Mouse (Mus musculus) granulocyte monocyte progenitor cell, adult 5-6 weeks (primary cell): ENCODE data around the gene Gpnmb. TPM values are rescaled to one million over a fixed set of nuclear protein-coding genes. Genes with fewer than 3 reads are reported as not detected.

Experiments used
- ATAC-seq: replicated peaks from 2 replicates; pipeline ENCODE4 v1.8.0; 2016; ENCODE audit warnings: mild to moderate bottlenecking, moderate TSS enrichment, inconsistent platforms; ENCODE audit not compliant: poor library complexity, severe bottlenecking
- total RNA-seq, 2 experiments: library from RNA; stranded (forward) in 1 of 2; stranded (reverse) in 1 of 2; fragments of 200-712, 200-1000 nt in 1 of 2; fragments of >200 nt in 1 of 2; fragmentation: Nextera tagmentation in 1 of 2; gene quantifications; 2 replicates each; pipeline ENCODE4 v1.2.3; 2014 to 2017

The Gpnmb gene
- 2.5 TPM in 1 of 2 replicates, not detected in the other for total RNA-seq (2014; fragmentation: Nextera tagmentation)
- total RNA-seq (2017), result 0.26 TPM in 1 of 2 replicates, not detected in the other

DNA sequence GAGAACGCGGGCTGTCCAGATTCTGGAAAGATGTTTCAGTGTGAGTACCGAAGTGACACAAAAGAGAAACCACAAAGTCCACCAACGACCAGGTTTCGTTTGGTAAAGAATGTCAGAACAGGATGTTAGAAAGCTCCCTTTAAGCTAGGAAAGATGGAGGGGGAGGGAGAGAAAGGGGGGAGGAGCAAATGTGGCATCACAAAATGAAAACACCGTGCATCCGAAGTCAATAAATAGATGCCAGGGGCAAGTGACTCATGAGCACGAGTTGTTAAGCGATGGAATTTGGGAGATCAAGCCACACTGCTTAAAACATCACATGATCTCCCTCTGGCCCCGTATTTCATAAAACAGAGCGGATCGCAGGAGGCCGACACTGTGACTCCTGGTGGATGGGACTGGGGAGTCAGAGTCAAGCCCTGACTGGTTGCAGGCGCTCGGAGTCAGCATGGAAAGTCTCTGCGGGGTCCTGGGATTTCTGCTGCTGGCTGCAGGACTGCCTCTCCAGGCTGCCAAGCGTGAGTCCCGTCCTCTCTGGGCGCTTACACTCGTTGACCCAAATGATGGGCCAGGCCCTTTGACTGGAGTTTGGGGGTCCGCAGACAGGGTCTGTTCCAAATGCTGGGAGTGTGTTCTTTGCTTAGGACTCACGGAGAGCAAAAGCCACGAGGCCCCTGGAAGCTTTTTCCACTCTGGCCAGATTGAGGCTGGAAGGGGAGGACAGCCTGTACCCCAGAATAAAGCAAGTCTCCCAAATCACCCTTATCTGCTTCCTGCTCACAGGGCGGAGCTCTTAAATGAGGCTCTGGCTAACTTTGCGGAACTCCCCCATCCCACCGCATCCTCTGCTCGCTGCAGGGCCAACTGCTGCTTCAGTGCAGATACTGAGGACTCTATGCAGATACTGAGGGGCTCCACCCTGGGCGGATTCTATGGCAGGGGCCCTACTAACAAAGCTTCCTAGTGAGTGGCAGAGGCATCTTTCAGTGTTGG is at the start of gene Gpnmb:
TSS of gene Gpnmb (plus strand) at position 272 of the 993 bp plus-strand sequence.
- ATAC-seq, result peak; percentile 59

DNA sequence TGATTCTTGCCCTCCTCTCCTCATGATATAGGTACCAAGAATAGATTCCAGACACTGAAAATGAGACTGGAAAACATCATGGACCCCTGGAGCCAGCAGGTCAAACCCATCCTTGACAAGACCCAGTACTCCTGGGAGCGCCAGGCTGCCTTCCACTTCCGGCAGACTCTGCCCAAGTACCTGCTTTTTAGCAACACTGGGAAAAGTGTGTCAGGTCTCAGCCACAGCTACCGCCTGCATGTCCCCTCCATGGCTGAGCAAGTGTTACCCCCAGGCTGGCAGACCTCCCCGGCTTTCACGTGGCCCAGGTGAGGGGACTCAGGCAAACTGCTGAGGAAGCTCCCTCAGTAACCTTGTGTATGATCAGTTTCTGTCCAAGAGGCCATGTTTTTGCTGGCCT is 46.4 kb upstream of the Gpnmb start:
- no peak for ATAC-seq

DNA sequence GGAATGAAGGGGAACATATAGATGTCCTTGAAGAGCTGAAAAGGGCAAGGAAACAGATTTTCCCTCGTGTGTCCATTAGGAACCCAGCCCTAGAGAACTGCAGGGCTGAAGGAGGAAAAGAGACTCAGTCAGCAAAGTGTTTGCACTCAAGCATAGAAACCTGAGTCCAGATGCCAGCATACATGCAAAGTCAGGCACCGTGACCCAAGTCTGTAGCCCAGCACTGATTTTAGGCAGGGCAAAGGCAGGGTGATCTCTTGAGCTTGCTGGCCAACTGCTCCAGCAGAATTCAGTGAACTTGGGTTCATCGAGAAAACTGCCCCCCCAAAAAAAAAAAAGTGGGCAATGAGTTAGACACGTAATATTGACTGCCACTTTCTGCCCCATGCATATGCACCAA is 44.4 kb upstream of the Gpnmb start:
- no peak for ATAC-seq

DNA sequence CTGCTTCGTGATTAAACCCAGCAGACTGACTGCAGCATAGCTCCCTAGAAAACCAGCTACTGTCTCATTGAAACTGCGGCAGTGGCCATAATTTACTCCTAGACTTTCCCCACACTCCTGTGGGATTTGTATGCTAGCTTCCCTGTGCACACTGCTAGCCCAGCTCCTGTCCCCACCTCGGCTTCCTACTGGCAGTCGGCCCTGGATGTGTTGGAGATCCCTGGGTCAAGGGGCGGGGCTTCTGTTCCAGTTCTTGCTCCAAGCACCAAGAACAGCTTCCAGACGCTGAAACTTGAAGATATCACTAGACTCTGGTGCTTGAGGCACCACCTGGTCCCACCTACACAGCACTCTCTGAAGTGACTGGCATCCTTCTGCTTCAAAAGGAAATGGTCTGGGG is 38.2 kb upstream of the Gpnmb start:
- no peak for ATAC-seq

DNA sequence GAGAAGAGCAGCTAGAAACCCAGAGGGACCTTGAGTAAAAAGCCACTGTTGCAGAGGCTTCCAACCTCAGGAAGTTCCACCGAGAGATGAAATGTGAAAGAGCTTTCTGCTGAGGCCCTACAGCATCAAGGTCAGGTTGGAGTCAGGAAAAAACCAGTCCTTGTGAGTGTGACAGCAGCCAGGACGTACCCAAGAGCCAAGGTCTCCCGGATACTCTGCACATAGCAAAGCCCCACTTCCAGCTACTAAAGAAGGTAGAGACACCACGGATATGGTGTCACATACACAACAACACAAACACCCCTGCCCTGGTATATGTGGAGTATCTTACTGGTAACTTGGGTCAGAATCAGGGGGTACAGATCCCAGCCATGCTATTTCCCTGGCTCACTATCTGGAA is 37.5 kb upstream of the Gpnmb start:
- ATAC-seq, result no peak

DNA sequence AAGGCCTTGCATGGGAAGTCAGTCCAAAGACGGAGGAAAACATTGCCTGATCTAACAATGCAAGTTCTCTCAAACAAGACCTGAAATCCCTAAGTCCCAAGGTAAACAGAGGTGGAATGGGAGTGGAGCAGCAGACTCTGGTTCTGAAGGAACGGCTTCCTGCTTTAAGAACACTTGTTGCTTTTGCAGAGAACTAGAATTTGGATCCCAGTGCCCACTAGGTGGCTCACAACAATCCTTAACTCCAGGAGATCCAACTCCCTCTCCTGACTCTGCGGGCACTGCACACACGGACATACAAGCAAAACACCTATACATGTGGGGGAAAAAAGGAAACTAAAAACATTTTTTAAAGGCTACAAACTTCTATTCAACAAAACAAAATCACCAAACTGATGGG is 33.0 kb upstream of the Gpnmb start:
- ATAC-seq, result no peak

DNA sequence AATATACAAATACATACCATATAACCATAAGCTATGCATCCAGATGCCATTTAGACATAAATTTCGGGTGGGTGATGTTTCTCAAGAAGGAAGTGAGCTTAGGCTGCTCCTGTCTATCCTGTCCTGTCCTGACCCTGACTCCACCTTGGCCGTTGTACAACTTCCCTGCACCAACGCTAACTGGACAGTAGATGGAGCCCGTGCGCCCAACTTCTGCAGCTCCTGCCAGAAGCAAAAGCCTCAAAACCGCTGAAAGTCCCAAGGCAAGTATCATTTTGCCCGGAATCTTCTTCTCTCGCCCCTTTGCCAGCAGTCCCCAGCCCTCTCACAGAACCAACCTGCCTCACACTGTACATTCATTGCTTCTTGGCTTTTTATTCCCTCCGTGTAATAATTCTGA is 28.4 kb upstream of the Gpnmb start:
- peak; percentile 97 for ATAC-seq

DNA sequence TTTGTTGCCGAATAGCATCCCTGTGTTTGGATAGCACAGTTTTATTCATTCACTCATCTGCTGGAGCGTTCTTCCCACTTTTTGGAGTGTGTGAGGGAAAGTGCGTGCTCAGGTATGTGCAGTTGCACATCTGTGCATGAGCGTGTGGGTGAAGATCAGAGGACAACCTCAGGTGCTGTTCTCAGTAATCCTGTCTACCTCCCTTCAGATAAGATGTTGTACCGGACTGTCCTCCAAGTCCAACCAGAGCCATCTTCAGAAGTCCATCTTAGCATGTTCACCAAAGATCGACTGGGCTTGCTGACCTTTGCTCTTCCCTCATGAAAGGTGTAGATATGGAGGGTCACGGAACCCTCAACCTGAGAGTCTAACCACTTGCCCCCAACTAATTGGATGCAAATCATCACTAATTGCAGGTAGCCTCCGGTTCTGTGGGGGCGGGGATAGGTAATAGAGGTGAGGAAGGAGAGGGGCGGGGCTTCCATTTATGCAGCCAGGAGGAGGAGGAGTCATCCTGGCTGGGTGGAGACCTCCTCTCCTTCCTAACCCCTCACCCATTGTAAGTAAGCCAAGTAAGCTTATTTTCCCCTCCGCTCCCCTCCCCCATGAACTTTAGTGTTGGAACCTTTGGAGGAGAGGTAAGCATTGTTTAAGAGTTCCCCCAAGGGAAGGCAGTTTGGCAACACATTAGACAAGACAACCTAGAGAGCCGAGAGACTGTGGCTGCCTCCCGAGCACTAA is 27.8 kb upstream of the Gpnmb start:
- ATAC-seq, result no peak

DNA sequence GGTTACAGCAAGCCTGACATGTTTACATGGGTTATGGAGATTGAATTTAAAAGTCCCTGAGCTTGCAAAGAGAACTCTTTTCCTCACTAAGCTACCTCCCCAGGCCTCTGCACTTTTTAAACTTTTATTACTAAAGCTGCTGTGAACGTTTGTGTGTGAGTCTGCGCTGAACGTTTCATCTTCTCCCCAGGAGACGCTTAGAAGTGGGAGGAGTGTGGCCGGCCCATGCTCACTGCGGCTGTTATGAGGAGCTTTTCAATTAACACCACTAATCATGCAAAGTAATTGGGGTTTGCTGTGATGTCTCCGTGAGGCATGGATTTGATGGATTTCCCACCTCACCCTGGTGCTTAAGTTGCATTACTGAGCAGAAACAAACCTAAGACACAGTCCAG is 27.2 kb upstream of the Gpnmb start:
- ATAC-seq, result no peak

DNA sequence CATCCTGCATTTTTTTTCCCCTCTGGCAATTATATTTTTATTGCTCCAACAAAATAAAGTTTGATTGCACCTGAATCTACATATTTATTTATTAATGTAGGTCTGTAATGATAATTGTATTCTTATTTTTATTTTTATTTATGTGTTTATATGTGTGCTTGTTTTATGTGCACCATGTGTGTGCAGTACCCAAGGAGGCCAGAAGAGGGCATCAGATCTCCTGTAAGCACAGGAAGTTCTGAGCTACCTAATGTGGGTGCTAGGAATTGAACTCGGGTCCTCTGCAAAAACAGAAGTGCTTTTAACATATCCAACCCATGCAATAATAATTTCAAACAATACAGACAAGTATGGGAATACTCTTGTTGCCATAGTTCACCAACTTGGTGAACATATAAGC is 26.7 kb upstream of the Gpnmb start:
- ATAC-seq, result no peak

DNA sequence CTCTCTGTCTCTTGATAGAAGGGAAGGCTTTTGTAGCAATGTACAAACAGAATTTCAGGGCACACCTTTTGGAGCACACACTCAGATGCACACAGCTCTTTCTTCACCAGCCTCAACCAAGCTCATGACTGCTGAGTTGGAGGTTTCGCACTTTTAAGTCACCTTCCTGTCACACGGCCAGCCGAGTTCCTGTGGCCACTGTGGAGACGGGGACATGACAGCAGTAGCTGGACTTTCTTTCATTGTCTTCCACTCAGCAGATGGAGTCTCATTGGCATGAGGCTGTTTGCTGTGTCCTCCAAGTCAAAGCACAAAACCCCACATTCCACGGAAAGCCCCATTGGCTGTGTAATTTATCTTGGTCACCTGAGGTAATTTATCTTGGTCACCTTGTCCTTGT is 25.2 kb upstream of the Gpnmb start:
- no peak for ATAC-seq

DNA sequence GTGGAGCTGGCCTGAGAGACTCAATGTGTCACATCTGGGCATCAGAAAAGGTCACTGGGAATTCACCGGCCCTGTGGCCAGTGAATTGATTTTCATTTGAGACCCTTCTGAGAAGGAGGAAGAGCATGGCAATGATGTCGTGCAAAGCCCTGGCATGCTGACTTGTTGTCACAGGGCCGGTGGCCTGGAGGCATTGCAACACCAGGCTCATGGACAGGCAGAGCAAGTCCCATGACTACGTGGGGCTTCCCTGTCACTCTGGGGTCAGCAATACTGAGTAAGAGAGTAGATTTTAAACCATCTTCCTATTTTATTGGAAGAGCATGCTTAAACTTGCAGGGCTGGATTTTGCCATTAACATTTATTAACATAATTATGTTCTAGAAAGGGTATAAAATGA is 23.3 kb upstream of the Gpnmb start:
- peak; percentile 89 for ATAC-seq

DNA sequence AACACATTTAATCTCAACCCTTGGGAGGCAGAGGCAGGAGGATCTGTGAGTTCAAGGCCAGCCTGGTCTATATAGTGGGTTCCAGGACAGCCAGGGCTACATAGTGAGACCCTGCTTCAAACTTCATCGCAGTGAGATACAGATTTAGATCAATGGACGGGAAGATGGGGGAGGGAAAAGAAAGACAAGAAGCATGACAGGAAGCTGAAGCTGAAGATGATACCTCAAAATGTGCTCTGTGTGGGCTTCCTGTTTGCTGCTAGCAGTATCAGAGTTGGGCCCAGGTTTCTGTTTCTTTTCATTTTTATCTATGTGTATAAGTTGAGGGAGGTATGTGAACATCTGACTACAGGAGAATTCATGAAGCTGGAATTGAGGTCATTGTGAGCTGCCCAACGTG is 22.9 kb upstream of the Gpnmb start:
- no peak for ATAC-seq

DNA sequence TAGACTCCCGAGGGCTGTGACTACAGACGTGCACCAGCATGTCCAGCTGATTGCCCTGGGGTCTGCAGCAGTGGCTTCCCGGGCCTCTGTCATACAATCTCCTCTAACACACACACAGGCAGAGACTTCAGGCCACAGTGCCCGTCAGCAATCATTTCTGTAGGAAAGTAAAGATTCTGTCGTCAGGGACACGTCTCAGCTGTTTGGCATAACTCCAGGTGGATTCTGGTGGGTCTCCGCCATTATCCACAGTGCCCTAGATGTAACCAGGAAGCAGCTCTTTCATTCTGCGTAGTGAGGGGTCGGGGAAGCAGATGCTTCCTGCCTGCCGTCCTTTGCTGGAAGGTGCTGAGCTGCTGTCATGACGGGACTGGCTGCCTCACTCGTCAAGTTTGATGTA is 19.2 kb upstream of the Gpnmb start:
- peak; percentile 80 for ATAC-seq

DNA sequence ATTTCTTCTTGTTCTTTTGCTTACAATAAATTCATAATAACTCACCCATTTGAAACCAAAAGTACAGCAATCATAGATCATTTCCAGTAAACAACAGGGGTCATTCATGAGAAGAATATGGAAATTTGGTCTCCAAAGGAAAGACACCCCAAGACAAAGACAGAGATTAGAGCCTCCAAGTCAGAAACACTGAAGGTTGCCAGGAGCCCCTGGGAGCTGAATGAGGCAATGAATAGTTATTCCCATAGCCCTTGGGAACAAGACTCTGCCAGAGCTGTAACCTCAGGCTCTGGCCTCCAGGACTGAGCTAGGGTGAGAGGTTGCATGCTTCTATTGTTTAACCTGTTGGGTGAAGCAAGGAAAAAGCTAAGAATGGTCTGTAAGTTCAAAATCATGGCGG is 17.0 kb upstream of the Gpnmb start:
- ATAC-seq, result no peak

DNA sequence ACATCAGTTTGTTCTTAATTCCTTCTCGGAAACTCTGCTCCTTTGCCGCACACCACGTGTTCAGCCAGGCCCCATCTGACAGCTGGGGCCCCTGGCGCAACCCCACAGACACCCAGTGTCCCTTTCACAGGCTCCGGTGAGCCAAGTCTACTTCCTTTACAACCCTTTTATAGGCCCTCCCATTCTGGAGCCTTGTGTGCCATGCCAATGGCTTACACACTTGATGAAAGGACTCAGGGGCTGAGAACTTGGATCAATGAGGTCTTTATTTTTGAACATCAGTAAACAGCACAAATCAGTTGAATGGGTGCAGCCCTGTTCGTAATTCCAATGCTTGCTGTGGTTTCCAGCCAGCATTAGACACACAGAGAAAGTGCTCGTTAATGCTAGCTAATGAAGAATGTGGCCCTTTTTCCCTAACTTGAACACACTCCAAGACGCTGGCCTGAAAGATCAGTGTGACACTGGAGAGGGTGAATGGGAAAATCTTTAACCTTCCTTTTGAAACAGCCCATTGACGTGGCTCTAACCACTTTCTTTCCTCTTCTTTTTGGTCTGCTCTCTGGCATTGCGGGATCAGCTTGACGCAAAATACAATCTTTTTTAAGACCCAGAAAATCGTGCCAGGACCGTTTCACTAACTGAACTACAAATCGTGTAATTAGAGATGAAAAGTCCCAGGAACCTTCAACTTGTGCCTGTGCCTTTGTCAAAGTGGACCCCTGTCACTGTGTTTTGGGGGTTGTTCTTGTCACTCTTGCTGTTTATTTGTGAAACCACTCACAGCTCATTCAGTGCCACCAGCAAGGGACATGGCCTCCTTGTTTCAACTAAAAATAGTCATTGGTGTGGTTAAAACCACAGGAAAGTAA is 15.0 kb upstream of the Gpnmb start:
- peak; percentile 83 for ATAC-seq

DNA sequence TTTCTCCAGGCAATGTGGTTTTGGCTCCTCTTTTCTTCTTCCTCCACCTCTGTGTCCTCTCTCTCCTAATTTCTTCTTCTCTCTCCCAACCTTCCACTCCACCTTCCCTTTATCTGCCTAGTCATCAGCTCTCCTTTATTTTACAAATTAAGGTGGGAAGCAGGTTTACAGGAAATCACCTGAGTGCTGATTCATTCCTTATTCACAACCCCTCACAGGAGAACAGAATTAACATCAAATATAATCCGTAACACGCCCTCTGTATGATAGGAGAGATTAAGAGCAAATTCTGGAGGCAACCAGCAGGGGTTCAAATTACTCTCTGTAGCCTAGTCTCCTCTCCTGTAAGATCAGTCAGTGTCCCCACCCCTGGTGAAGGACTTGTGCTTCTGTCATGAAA is 14.0 kb upstream of the Gpnmb start:
- ATAC-seq, result no peak

DNA sequence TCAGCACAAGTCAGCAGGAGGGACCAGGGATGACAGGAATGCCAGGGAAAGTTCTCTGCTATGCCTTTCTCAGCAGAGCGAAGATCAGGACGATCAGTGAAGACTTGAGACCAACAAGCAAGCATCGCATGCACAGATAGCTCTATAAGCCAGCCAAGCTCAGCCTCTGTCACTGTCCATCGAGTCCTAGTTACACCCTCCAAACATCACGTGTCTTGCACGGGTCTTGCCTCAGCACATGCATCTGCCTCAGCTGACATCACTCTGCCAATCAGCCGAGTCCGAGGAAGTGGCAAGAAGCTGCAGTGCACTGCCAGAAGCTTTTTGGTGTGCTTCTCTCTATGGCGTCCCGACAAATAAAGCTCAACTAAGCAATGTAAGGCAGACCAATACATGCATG is 13.0 kb upstream of the Gpnmb start:
- ATAC-seq, result no peak

DNA sequence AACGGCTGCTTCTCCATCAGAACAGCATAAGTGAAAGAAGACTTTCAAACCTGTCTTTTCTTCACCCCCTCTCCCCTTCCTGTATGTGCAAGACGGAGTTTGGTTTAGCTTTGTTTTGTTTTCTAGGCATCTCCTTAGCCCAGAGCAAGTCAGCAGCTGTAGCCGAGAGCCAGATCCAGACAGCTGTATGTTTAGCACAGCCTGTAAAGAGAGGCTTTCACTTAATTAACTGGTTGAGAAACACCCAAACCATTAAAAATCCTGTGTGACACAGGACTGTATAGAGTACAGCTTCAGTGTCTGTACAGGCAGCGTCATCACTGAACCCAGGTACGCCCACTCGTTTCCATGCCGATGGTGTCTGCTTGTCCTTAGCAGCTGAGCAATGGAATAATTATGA is 11.1 kb upstream of the Gpnmb start:
- no peak for ATAC-seq

DNA sequence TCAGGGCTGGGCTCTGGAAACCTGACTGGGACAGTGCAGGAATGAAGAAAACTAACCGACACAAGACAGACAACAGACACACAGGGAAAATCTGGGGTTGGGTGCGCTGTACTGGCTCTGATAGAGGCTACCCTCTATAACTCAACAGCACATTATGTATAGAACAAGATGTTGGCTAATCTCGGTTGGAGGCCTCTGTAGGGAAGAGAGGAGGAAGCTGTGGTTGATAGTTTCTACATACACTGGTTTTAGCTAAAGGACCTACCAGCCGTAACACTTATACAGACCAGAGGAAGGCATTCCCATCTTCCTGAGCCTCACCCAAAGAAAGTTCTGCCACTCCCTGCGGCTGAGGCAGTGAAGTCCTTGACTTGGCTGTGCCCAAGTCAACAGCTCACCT is 9.8 kb upstream of the Gpnmb start:
- peak; percentile 68 for ATAC-seq
